Mouse (Mus musculus) midbrain, embryonic 12.5 days (tissue): ENCODE data around the gene Ccnl2. TPM values are rescaled to one million over a fixed set of nuclear protein-coding genes. Genes with fewer than 3 reads are reported as not detected.
"Not testable (repeated sequence)": the region's sequence is repeated elsewhere in the genome, so short reads cannot be mapped to it uniquely, and the experiment has no call there.

Source experiments
- ATAC-seq: fragments of 200-750 bp; cut with Nextera tagmentation; 2 replicates; pipeline ENCODE4 v1.8.0; 2017; ENCODE audit warnings: low read depth, moderate TSS enrichment, moderate library complexity; ENCODE audit not compliant: low FRiP score
- H3K27ac ChIP-seq: fragments of 300-500 bp; sonication (generic); replicated peaks from 2 replicates; pipeline ENCODE4 v1.5.1; 2016; ENCODE audit warnings: mild to moderate bottlenecking
- H3K27me3 ChIP-seq: fragments of 300-500 bp; sonication (generic); 2 replicates; pipeline ENCODE4 v1.6.1; 2016; ENCODE audit warnings: mild to moderate bottlenecking
- H3K36me3 ChIP-seq: fragments of 300-500 bp; sonication (generic); 2 replicates; pipeline ENCODE4 v1.6.1; 2016
- H3K4me1 ChIP-seq: fragments of 300-500 bp; sonication (generic); 2 replicates; pipeline ENCODE4 v1.6.1; 2016
- H3K4me2 ChIP-seq: fragments of 300-500 bp; sonication (generic); replicated peaks from 2 replicates; pipeline ENCODE4 v1.6.1; 2016; ENCODE audit warnings: mild to moderate bottlenecking, moderate library complexity
- H3K4me3 ChIP-seq: fragments of 300-500 bp; sonication (generic); 2 replicates; pipeline ENCODE4 v1.5.1; 2016; ENCODE audit warnings: mild to moderate bottlenecking
- H3K9ac ChIP-seq: fragments of 300-500 bp; sonication (generic); replicated peaks from 2 replicates; pipeline ENCODE4 v1.6.1; 2016; ENCODE audit warnings: mild to moderate bottlenecking, moderate library complexity
- H3K9me3 ChIP-seq: fragments of 300-500 bp; sonication (generic); 2 replicates; pipeline ENCODE4 v1.6.1; 2016; ENCODE audit warnings: mild to moderate bottlenecking
- WGBS: fragments of 180-500 bp; shearing (Covaris S2); methylation state at CpG from one replicate; pipeline ENCODE4 v1.1.7; 2016; 5-methylcytosine and 5-hydroxymethylcytosine counted together
- polyA plus RNA-seq: library from polyadenylated mRNA; unstranded; fragments of >200 nt; fragmentation: Nextera tagmentation; extraction: Ambion mirVana; gene quantifications from 2 replicates; pipeline ENCODE4 v1.2.1, GENCODE M21; 2016

The Ccnl2 gene
- polyA plus RNA-seq, 1 experiment from 2014 or later: 218 TPM

GRCm38 (mm10) chr4:155776704-155777335 is 35.5 kb upstream of the Ccnl2 start:
- WGBS: 49% methylated on average over 2 of the region's 2 CpGs
- Histone ChIP-seq H3K4me1 (peaks cover 13% of the 10 kb centered on the region), H3K4me2 (no peak overlapping the region), H3K36me3 (no peaks in the 10 kb centered on the region), H3K9me3 (no peaks in the 10 kb centered on the region), H3K27ac (no peak overlapping the region), H3K27me3 (peaks cover 41% of the 10 kb centered on the region), H3K9ac (no peak overlapping the region), H3K4me3 (no peak overlapping the region)
- no peak for ATAC-seq

GRCm38 (mm10) chr4:155777816-155778215 is 34.5 kb upstream of the Ccnl2 start:
- Histone ChIP-seq H3K4me2 (no peak overlapping the region), H3K4me3 (no peak overlapping the region), H3K4me1 (peaks cover 13% of the 10 kb centered on the region), H3K9ac (no peak overlapping the region), H3K9me3 (no peaks in the 10 kb centered on the region), H3K27ac (no peak overlapping the region), H3K36me3 (no peaks in the 10 kb centered on the region), H3K27me3 (peaks cover 31% of the 10 kb centered on the region)
- no peak for ATAC-seq
- WGBS: 82% methylated on average over 2 of the region's 2 CpGs

- H3K9ac ChIP-seq: no peak overlapping the region
- peaks cover 14% of the 10 kb centered on the region for H3K27me3 ChIP-seq
- no peak overlapping the region for H3K4me2 ChIP-seq
- ATAC-seq: no peak
- H3K9me3 ChIP-seq: no peaks in the 10 kb centered on the region
- WGBS: 82% methylated on average over 4 of the region's 4 CpGs
- H3K36me3 ChIP-seq: no peaks in the 10 kb centered on the region
- peaks cover 12% of the 10 kb centered on the region for H3K4me1 ChIP-seq
- no peak overlapping the region for H3K27ac ChIP-seq
- no peak overlapping the region for H3K4me3 ChIP-seq
Observed at GRCm38 (mm10) chr4:155779498-155779897, 32.8 kb upstream of the Ccnl2 start.

GRCm38 (mm10) chr4:155780895-155781294 is 31.4 kb upstream of the Ccnl2 start:
- peaks cover 13% of the 10 kb centered on the region for H3K4me1 ChIP-seq

GRCm38 (mm10) chr4:155783486-155784080 is 28.7 kb upstream of the Ccnl2 start:
- H3K9ac ChIP-seq: peak overlapping the region; percentile 83; the same call in 1 of the 2 replicates
- peaks cover 13% of the 10 kb centered on the region for H3K4me1 ChIP-seq
- H3K4me3 ChIP-seq: peak overlapping the region; percentile 61
- H3K27ac ChIP-seq: peak overlapping the region; percentile 86; the same call in 1 of the 2 replicates
- H3K36me3 ChIP-seq: no peaks in the 10 kb centered on the region
- H3K27me3 ChIP-seq: no peaks in the 10 kb centered on the region
- WGBS: 44% methylated on average over 16 of the region's 16 CpGs
- peak overlapping the region; percentile 72 for H3K4me2 ChIP-seq
- H3K9me3 ChIP-seq: no peaks in the 10 kb centered on the region
- ATAC-seq: no peak

More at GRCm38 (mm10) chr4:155780895-155781294, 31.4 kb upstream of the Ccnl2 start:
- Histone ChIP-seq H3K9me3 (no peaks in the 10 kb centered on the region), H3K36me3 (no peaks in the 10 kb centered on the region), H3K4me2 (no peak overlapping the region), H3K9ac (no peak overlapping the region), H3K27me3 (peaks cover under 1% of the 10 kb centered on the region; the same call in 1 of the 2 replicates), H3K4me3 (no peak overlapping the region), H3K27ac (no peak overlapping the region)
- ATAC-seq: no peak
- 41% methylated on average over 6 of the region's 6 CpGs for WGBS

GRCm38 (mm10) chr4:155784081-155784701 is 28.1 kb upstream of the Ccnl2 start:
- H3K27me3 ChIP-seq: no peaks in the 10 kb centered on the region
- under 1% methylated on average over 52 of the region's 52 CpGs for WGBS
- peak overlapping the region; percentile 86 for H3K27ac ChIP-seq
- ATAC-seq: peak; percentile 86
- H3K4me1 ChIP-seq: peaks cover 13% of the 10 kb centered on the region
- peak overlapping the region; percentile 72 for H3K4me2 ChIP-seq
- H3K9me3 ChIP-seq: no peaks in the 10 kb centered on the region
- H3K9ac ChIP-seq: peak overlapping the region; percentile 83
- no peaks in the 10 kb centered on the region for H3K36me3 ChIP-seq
- H3K4me3 ChIP-seq: peak overlapping the region; percentile 61

- ATAC-seq: no peak
- Histone ChIP-seq H3K27ac (no peak overlapping the region), H3K4me3 (no peak overlapping the region), H3K4me2 (peak overlapping the region; percentile 72; the same call in 1 of the 2 replicates), H3K4me1 (peaks cover 13% of the 10 kb centered on the region), H3K9ac (no peak overlapping the region), H3K27me3 (peaks cover 3% of the 10 kb centered on the region; the same call in 1 of the 2 replicates), H3K36me3 (no peaks in the 10 kb centered on the region), H3K9me3 (no peaks in the 10 kb centered on the region)
- 85% methylated on average over 10 of the region's 10 CpGs for WGBS
Observed at GRCm38 (mm10) chr4:155785246-155785645, 27.0 kb upstream of the Ccnl2 start.

GRCm38 (mm10) chr4:155785819-155786218 is 26.5 kb upstream of the Ccnl2 start, which contains the start of gene Tmem88b:
Gene Tmem88b, minus strand, starts transcription at chr4:155785874.
- ATAC-seq: no peak
- H3K4me3 ChIP-seq: peak within 1 kb of the TSS; percentile 61
- H3K4me1 ChIP-seq: peaks cover 13% of the 10 kb centered on the region
- peak within 1 kb of the TSS; percentile 72 for H3K4me2 ChIP-seq
- H3K27ac ChIP-seq: no peak within 1 kb of the TSS
- H3K27me3 ChIP-seq: peaks cover 8% of the 10 kb centered on the region; the same call in 1 of the 2 replicates
- H3K9me3 ChIP-seq: no peaks in the 10 kb centered on the region
- no peaks in the 10 kb centered on the region for H3K36me3 ChIP-seq
- 74% methylated on average over 5 of the region's 5 CpGs for WGBS
- H3K9ac ChIP-seq: no peak within 1 kb of the TSS

- Histone ChIP-seq H3K27ac (no peak overlapping the region), H3K27me3 (peaks cover 27% of the 10 kb centered on the region), H3K9me3 (no peaks in the 10 kb centered on the region), H3K36me3 (no peaks in the 10 kb centered on the region), H3K9ac (no peak overlapping the region), H3K4me3 (no peak overlapping the region), H3K4me2 (no peak overlapping the region), H3K4me1 (peaks cover 13% of the 10 kb centered on the region)
- ATAC-seq: no peak
- 70% methylated on average over 3 of the region's 3 CpGs for WGBS
Observed at GRCm38 (mm10) chr4:155788300-155788699, 24.0 kb upstream of the Ccnl2 start.

GRCm38 (mm10) chr4:155788833-155789232 is 23.5 kb upstream of the Ccnl2 start:
- not testable (repeated sequence) for H3K27ac ChIP-seq, ATAC-seq, H3K36me3 ChIP-seq, H3K9ac ChIP-seq, H3K4me1 ChIP-seq, H3K9me3 ChIP-seq, H3K4me2 ChIP-seq, H3K4me3 ChIP-seq
- WGBS: 81% methylated on average over 4 of the region's 4 CpGs
- H3K27me3 ChIP-seq: peaks cover 27% of the 10 kb centered on the region

- Histone ChIP-seq H3K9ac (no peak within 1 kb of the TSS), H3K27ac (no peak within 1 kb of the TSS), H3K4me1 (0 out of 2 replicates have a peak, but pooled peaks cover under 1% of the 10 kb centered on the region), H3K27me3 (peaks cover 27% of the 10 kb centered on the region), H3K36me3 (no peaks in the 10 kb centered on the region), H3K4me2 (no peak within 1 kb of the TSS), H3K4me3 (no peak within 1 kb of the TSS), H3K9me3 (no peaks in the 10 kb centered on the region)
- ATAC-seq: no peak
- 75% methylated on average over 3 of the region's 3 CpGs for WGBS
Observed at GRCm38 (mm10) chr4:155790021-155790489, 22.2 kb upstream of the Ccnl2 start, which contains the start of gene Ankrd65. Gene Ankrd65, plus strand, starts transcription at chr4:155790439.

- H3K9me3 ChIP-seq: no peaks in the 10 kb centered on the region
- no peaks in the 10 kb centered on the region for H3K36me3 ChIP-seq
- H3K4me1 ChIP-seq: no peaks in the 10 kb centered on the region
- no peak for ATAC-seq
- no peak overlapping the region for H3K9ac ChIP-seq
- H3K27ac ChIP-seq: no peak overlapping the region
- peaks cover 27% of the 10 kb centered on the region for H3K27me3 ChIP-seq
- H3K4me2 ChIP-seq: no peak overlapping the region
- 68% methylated on average over 3 of the region's 3 CpGs for WGBS
- no peak overlapping the region for H3K4me3 ChIP-seq
Observed at GRCm38 (mm10) chr4:155790650-155791161, 21.6 kb upstream of the Ccnl2 start.
